Mouse (Mus musculus) limb, embryonic 14.5 days (tissue): ENCODE data around the gene Gm13691. TPM values are rescaled to one million over a fixed set of nuclear protein-coding genes. Genes with fewer than 3 reads are reported as not detected.
"Not testable (repeated sequence)": the region's sequence is repeated elsewhere in the genome, so short reads cannot be mapped to it uniquely, and the experiment has no call there.

Experiments used
- ATAC-seq: fragments of 200-750 bp; cut with Nextera tagmentation; 2 replicates; pipeline ENCODE4 v1.8.0; 2017; ENCODE audit warnings: low read depth, moderate number of reproducible peaks, moderate TSS enrichment; ENCODE audit not compliant: low FRiP score
- DNase-seq: peaks from one replicate; pipeline ENCODE4 v3.0.0-alpha.2; 2015; ENCODE audit warnings: low spot score
- H3K27ac ChIP-seq: fragments of 300-500 bp; sonication (generic); replicated peaks from 2 replicates; pipeline ENCODE4 v1.5.1; 2014; ENCODE audit warnings: low read depth, mild to moderate bottlenecking, low read length, moderate library complexity, mixed read lengths
- H3K27me3 ChIP-seq: fragments of 300-500 bp; sonication (generic); 2 replicates; pipeline ENCODE4 v1.6.1; 2014; ENCODE audit warnings: low read length, mixed read lengths; ENCODE audit not compliant: control insufficient read depth, insufficient read depth
- H3K36me3 ChIP-seq: fragments of 300-500 bp; sonication (generic); 2 replicates; pipeline ENCODE4 v1.6.1; 2014; ENCODE audit warnings: mild to moderate bottlenecking, low read length, moderate library complexity, mixed read lengths; ENCODE audit not compliant: control insufficient read depth, insufficient read depth
- H3K4me1 ChIP-seq: fragments of 300-500 bp; sonication (generic); 2 replicates; pipeline ENCODE4 v1.6.1; 2014; ENCODE audit warnings: antibody characterized with exemption, low read length, mixed read lengths; ENCODE audit not compliant: control insufficient read depth, insufficient read depth
- H3K4me2 ChIP-seq: fragments of 300-500 bp; sonication (generic); replicated peaks from 2 replicates; pipeline ENCODE4 v1.6.1; 2014; ENCODE audit warnings: low read depth, mild to moderate bottlenecking, low read length, moderate library complexity; ENCODE audit not compliant: severe bottlenecking
- H3K4me3 ChIP-seq: fragments of 300-500 bp; sonication (generic); replicated peaks from 2 replicates; pipeline ENCODE4 v1.5.1; 2014; ENCODE audit warnings: low read length
- H3K9ac ChIP-seq: fragments of 300-500 bp; sonication (generic); 2 replicates; pipeline ENCODE4 v1.6.1; 2014; ENCODE audit warnings: mild to moderate bottlenecking, low read depth, low read length, moderate library complexity; ENCODE audit not compliant: severe bottlenecking
- H3K9me3 ChIP-seq: fragments of 300-500 bp; sonication (generic); 2 replicates; pipeline ENCODE4 v1.6.1; 2016; ENCODE audit warnings: low read length; ENCODE audit not compliant: control insufficient read depth
- POLR2A ChIP-seq: fragments of 200-500 bp; IDR thresholded peaks from 2 replicates; pipeline ENCODE4 v1.8.0; 2012; ENCODE audit warnings: inconsistent platforms, mild to moderate bottlenecking, moderate library complexity, borderline replicate concordance; ENCODE audit not compliant: insufficient read depth, insufficient read length; ENCODE audit errors: extremely low read depth
- WGBS: fragments of 180-500 bp; shearing (Covaris S2); extraction: QIAGEN DNeasy Blood & Tissue Kit; methylation state at CpG from one replicate; pipeline ENCODE4 v1.1.7; 2014; 5-methylcytosine and 5-hydroxymethylcytosine counted together
- polyA plus RNA-seq, 2 experiments: library from polyadenylated mRNA; depleted of rRNA in 1 of 2; stranded (reverse) in 1 of 2; unstranded in 1 of 2; fragments of >200 nt; fragmentation: Nextera tagmentation in 1 of 2; extraction: Ambion mirVana in 1 of 2; gene quantifications; 2 replicates each; pipeline versions ENCODE4 v1.2.1 to v1.2.3; 2012 to 2014

Gene Gm13691
- polyA plus RNA-seq, 2 experiments: 0.03 TPM; not detected in 1

GRCm38 (mm10) chr2:84014572-84014971, 24.2 kb downstream of the Gm13691 start:
- WGBS: 63% methylated on average over 6 of the region's 6 CpGs
- H3K4me1 ChIP-seq: no peaks in the 10 kb centered on the region
- no peaks in the 10 kb centered on the region for H3K36me3 ChIP-seq
- H3K9ac ChIP-seq: no peak overlapping the region
- no peak overlapping the region for H3K4me2 ChIP-seq
- ATAC-seq (no peak), DNase-seq (no peak)
- TF ChIP-seq POLR2A: no peak
- H3K9me3 ChIP-seq: no peaks in the 10 kb centered on the region
- no peak overlapping the region for H3K4me3 ChIP-seq
- H3K27ac ChIP-seq: no peak overlapping the region
- no peaks in the 10 kb centered on the region for H3K27me3 ChIP-seq

DNA sequence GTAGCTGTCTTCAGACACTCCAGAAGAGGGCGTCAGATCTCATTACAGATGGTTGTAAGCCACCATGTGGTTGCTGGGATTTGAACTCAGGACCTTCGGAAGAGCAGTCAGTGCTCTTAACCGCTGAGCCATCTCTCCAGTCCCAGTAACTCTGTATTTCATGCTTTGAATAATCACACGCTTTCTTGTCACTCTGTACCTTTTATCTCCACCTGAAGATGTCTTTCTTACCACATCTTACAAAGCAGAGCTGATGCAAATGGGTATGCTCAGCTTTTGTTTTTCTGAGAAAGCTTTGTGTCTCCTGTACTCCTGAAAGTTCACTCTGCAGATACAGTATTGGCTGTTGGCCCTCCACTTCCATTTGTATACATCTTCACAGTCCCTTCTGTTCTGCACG, 25.9 kb downstream of the Gm13691 start:
- not testable (repeated sequence) for H3K36me3 ChIP-seq, H3K27ac ChIP-seq, H3K9ac ChIP-seq, H3K9me3 ChIP-seq, H3K4me2 ChIP-seq, H3K4me1 ChIP-seq, ATAC-seq, H3K4me3 ChIP-seq, DNase-seq, H3K27me3 ChIP-seq
- WGBS: 87% methylated on average over 4 of the region's 5 CpGs

DNA sequence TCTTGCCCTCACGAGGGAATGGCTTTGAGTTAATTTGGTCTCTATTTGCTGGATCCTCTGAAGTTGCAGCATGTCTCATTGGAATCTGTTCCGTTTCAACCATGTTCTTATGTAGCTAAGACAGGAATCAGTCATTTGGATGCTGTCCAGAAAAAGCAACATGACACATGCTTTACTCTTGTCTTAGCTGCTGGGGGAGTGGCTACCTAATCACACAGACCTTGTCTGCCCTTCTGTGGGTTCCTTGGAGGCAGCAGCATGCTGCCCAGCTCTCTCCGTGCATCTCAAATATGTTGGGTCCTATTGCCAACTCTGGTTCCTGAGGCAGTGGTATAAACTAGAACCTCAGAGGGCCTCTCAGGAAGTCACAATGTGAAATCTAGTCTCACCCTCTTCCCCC, 28.0 kb downstream of the Gm13691 start:
- Histone ChIP-seq H3K4me3 (no peak overlapping the region), H3K27me3 (no peaks in the 10 kb centered on the region), H3K4me1 (no peaks in the 10 kb centered on the region), H3K9me3 (no peaks in the 10 kb centered on the region), H3K27ac (no peak overlapping the region), H3K9ac (no peak overlapping the region), H3K36me3 (no peaks in the 10 kb centered on the region), H3K4me2 (no peak overlapping the region)
- no peak for TF ChIP-seq POLR2A
- WGBS: 44% methylated on average over 3 of the region's 3 CpGs
- DNase-seq (no peak), ATAC-seq (no peak)

GRCm38 (mm10) chr2:84019519-84020305, 29.4 kb downstream of the Gm13691 start:
- Histone ChIP-seq H3K9me3 (no peaks in the 10 kb centered on the region), H3K36me3 (no peaks in the 10 kb centered on the region), H3K4me1 (no peaks in the 10 kb centered on the region), H3K27ac (no peak overlapping the region), H3K9ac (no peak overlapping the region), H3K4me3 (no peak overlapping the region), H3K27me3 (no peaks in the 10 kb centered on the region), H3K4me2 (no peak overlapping the region)
- WGBS: 50% methylated on average over 8 of the region's 8 CpGs
- no peak for TF ChIP-seq POLR2A
- ATAC-seq (no peak), DNase-seq (no peak)

DNA sequence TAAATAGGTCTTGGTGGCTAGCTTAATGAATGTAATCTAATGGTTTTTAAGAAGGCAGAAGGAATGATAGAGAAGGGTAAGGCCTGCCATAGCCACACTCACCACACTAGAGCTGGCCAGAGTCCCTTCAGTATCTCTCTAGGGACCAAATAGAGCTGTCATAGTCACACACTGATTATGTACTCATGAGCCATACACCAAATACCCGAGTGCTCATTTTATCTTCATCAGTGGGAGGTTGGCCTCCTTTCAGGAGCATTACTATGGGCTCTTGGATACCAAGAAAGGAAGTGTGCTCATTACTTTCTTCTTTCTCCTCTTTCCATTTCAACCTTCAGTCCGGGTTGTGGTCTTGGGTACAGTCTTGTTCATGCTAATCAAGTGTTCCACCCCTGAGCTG, 31.6 kb downstream of the Gm13691 start:
- Histone ChIP-seq H3K36me3 (no peaks in the 10 kb centered on the region), H3K4me3 (no peak overlapping the region), H3K4me2 (no peak overlapping the region), H3K27ac (no peak overlapping the region), H3K27me3 (no peaks in the 10 kb centered on the region), H3K9me3 (no peaks in the 10 kb centered on the region), H3K9ac (no peak overlapping the region), H3K4me1 (no peaks in the 10 kb centered on the region)
- TF ChIP-seq POLR2A: no peak
- ATAC-seq: no peak
- no peak for DNase-seq
- 85% methylated on average over 2 of the region's 2 CpGs for WGBS
